Mouse (Mus musculus) right cerebral cortex, postnatal 36 days (tissue): ENCODE measurements around the gene Efcab6.

ENCODE experiments used
- DNase-seq, 2 experiments: peaks; one replicate each; pipeline ENCODE4 v3.0.0; 2022; ENCODE audit warnings: low spot score in 2 of 2, mixed read lengths in 1 of 2

The Efcab6 gene

GRCm38 (mm10) chr15:84065701-84066100 lies 522 bp upstream of the Efcab6 start:
- DNase-seq, result no peak

GRCm38 (mm10) chr15:84058841-84059240 lies 6.3 kb downstream of the Efcab6 start:
- no peak for DNase-seq

GRCm38 (mm10) chr15:84056083-84056482 lies 9.1 kb downstream of the Efcab6 start:
- no peak for DNase-seq

- DNase-seq, result peak; percentile 62 to 75
Measured at GRCm38 (mm10) chr15:84053859-84054258, 11.3 kb downstream of the Efcab6 start.

- DNase-seq, result no peak
Measured at GRCm38 (mm10) chr15:84053240-84053639, 11.9 kb downstream of the Efcab6 start.

DNA sequence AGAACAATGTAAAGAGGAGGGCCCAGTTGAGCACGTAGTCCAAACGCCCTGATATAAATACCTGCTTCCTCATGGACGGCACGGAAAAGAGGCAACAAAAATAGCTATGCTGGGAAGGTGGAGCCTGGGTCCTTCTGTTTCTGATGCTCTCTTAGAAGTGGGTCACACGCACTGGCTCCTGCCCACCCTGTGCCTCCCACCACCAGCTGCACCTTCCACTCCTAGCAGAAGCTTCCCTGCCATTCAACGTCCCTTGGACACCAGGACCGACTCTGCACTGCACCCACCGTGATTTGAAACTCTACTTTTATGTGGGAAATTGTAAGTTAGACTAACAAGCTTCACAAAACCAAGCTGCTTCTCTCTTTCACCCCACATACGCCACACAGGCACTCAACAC lies 12.8 kb downstream of the Efcab6 start:
- peak in 1 of 2 experiments; percentile 50 for DNase-seq

DNA sequence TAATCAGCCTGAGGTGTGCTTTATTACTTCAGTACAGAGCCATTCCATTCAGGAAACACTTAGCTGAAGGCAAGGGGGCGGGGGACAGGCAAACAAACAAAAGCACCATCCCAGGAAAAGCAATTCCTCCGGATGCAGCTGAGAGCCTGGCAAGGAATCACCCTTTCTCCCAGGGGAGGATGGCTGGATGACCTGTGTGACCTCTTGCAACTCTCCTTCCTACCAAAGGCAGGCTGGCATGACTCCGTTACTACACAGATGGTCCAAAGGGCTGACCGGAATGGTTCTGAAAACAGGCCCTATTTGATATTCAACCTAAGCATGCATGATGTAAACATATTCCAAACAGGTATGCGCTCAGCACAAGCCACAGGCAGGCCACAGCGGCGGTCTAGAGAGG lies 15.6 kb downstream of the Efcab6 start:
- DNase-seq, result no peak

DNA sequence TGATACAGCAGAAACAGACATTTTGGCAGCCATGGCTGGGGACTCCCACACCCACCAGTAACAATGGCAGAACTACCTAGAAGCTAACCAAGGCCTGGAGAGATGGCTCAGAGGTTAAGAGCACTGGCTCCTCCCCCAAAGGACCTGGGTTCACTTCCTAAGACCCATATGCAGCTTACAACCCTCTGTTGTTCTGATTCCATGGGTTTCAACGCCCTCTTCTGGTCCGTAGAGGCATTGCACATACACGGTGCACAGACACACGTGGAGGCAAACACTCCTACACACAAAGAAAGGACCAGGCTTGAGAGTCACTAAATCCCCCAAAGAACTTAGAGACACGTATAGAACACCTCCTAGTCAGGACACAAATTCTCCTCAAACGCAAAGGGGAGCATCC lies 19.6 kb downstream of the Efcab6 start:
- no peak for DNase-seq

GRCm38 (mm10) chr15:84037067-84037466 lies 28.1 kb downstream of the Efcab6 start:
- no peak for DNase-seq

- DNase-seq, result no peak
Measured at GRCm38 (mm10) chr15:84025651-84026050, 39.5 kb downstream of the Efcab6 start.

GRCm38 (mm10) chr15:84024851-84025250 lies 40.3 kb downstream of the Efcab6 start:
- DNase-seq, result no peak

GRCm38 (mm10) chr15:84009366-84010083 lies 55.7 kb downstream of the Efcab6 start:
- DNase-seq, result no peak

GRCm38 (mm10) chr15:84004306-84004705 lies 60.9 kb downstream of the Efcab6 start:
- no peak for DNase-seq

DNA sequence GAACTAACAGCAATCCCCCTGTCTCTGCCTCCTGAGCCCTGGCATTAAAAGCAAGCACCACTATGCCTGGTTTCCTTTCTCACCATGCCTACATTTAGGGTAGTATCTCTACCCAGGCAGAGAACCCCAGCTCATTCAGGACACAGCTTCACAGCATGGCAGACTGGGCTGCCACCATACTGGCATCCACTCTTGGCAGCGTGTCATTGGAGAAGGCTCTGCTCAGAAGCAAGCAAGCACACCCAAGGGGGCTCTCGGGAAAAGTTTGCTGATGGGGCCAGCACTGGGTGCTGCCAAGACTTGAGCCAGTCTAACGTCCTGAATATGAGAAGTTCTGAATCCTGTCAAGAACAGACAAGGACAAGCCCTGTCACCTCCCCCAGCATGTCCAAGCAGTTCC lies 66.1 kb downstream of the Efcab6 start:
- DNase-seq, result no peak

- DNase-seq, result no peak
Measured at GRCm38 (mm10) chr15:83998586-83998985, 66.6 kb downstream of the Efcab6 start.

- DNase-seq, result peak; percentile 64 to 68
Measured at GRCm38 (mm10) chr15:83998115-83998514, 67.1 kb downstream of the Efcab6 start.

DNA sequence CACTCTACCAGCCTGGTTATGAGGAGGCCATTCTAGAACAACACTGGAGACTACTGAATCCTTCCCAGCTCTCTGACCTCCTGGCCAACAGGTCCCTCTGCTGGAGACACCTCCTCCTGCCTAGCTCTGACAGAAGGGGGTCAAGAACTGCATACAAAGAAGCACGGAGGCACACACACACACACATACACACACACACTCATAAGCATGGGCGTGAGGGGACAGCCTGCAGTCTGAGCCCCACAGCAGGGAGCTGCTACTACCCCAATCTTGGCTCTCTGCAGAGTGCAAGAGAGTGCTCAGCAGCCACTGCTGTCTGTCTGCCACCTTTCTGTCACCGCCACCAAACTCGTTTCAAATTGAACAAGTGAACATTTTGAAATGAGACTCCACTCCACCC lies 67.6 kb downstream of the Efcab6 start:
- DNase-seq, result no peak

DNA sequence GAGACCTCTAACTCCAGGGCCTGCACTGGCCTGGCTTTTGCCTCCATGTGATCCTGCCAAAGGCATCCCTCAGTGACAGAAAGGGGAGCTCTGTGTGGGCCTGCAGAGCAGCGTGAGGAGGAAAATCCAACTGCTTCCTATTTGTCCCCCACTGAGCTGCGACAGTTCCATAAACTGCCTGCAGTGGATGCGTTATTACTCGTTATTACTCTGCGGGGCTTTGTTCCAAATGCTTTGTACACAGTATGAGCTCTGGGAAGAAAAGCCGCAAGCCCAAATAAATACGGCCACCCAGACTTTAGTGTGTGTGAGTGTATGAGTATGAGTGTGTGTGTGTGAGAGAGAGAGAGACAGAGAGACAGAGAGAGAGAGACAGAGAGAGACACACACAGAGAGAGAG lies 68.3 kb downstream of the Efcab6 start:
- no peak for DNase-seq

DNA sequence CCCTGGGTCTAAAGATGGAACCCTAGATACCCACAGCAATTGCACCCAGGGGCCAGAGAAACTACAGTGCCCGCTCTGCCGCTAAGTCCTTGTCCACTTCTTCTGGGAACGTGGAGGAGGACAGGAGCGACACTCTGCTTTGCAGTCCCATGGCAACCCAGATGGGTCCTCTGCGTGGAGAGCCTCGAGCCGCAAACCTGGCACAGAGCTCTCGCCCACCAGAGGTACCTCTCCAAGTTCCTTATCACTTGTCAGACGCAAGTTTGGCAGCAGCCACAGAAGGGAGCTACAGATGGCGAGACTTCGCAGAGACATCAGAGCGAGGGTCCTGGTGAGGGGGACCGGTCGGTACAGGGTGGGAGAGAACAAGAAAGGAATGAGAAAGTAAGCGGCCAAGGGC lies 73.0 kb downstream of the Efcab6 start:
- peak; percentile 36 for DNase-seq

DNA sequence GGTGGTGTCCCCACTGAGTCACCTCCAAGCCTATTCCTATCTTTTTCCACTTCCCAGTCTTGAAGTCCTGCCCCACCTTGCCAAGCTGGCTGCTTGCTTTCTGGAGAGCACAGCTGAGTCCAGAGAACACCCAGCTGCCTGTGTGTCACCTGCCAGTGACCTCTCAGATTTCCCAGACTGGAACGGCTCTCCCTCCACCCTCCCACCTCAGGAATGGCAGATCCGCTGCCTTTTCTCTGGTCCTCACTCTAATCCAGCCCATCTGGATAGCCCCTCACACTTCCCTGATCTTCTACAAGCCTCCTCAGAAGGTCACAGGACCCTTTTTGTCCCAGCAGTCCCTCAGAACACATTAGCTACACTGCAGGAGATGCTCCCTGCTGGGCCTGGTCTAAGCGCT lies 73.7 kb downstream of the Efcab6 start:
- no peak for DNase-seq

DNA sequence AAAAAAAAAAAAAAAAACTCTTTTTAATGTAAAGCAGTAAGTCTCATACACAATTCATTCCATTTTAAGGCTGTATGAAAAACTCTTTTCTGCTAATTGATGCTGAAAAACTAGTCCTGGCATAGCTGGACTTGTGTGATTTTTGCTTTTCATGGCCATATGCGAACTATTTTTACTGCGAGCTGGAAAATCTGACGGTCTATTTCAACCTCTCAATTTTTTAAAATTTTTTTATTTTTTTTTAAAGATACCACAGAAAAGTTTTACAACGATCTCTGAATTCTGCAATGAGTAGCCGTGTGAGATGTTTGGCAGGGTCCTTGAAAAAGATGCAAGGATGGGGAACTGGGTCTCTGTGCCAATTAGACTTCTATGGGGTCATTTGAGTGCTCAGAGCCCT lies 75.9 kb downstream of the Efcab6 start:
- DNase-seq, result no peak

- no peak for DNase-seq
Measured at GRCm38 (mm10) chr15:83988087-83988486, 77.1 kb downstream of the Efcab6 start.

DNA sequence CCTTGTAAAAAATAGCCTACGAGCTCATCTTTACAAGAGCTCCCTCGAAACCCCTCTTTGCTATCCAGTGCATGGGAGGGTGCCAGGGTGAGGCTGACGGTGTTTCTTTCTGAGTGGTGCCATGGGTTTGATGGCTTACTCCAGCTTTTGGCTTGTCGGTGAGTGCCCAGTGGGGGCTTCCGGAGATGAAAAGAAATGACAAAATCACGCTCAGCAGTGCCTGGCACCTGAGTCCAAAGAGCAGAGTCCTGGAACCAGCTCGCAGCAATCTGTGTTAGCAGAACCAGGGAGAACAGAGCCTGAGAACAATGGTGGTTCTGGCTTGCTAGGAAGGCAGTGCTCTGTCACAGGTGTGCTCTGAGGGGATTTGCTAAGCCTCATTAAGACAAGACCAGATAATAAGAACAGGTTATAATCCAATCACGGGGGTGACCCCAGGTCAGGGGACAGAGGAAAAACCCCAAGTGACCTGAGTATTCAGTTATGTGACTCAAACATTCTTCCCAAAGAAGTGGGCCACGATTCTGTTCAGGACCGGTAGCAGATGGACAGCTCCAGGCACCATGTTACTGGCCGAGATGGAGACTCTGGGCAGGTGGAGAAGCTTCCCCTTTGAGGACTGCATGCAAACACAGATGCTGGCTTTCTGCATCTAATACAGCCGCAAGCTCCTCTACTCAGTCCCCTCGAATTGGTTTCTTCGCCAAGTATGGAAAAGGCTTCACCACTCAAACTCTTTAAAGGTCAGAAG lies 82.8 kb downstream of the Efcab6 start:
- DNase-seq, result no peak
